Mouse (Mus musculus) limb, embryonic 14.5 days (tissue): ENCODE data around the gene Srsf9. TPM values are rescaled to one million over a fixed set of nuclear protein-coding genes. Genes with fewer than 3 reads are reported as not detected.

Experiments used
- ATAC-seq: fragments of 200-750 bp; cut with Nextera tagmentation; 2 replicates; pipeline ENCODE4 v1.8.0; 2017; ENCODE audit warnings: low read depth, moderate number of reproducible peaks, moderate TSS enrichment; ENCODE audit not compliant: low FRiP score
- DNase-seq: peaks from one replicate; pipeline ENCODE4 v3.0.0-alpha.2; 2015; ENCODE audit warnings: low spot score
- H3K27ac ChIP-seq: fragments of 300-500 bp; sonication (generic); replicated peaks from 2 replicates; pipeline ENCODE4 v1.5.1; 2014; ENCODE audit warnings: low read depth, mild to moderate bottlenecking, low read length, moderate library complexity, mixed read lengths
- H3K27me3 ChIP-seq: fragments of 300-500 bp; sonication (generic); 2 replicates; pipeline ENCODE4 v1.6.1; 2014; ENCODE audit warnings: low read length, mixed read lengths; ENCODE audit not compliant: control insufficient read depth, insufficient read depth
- H3K36me3 ChIP-seq: fragments of 300-500 bp; sonication (generic); 2 replicates; pipeline ENCODE4 v1.6.1; 2014; ENCODE audit warnings: mild to moderate bottlenecking, low read length, moderate library complexity, mixed read lengths; ENCODE audit not compliant: control insufficient read depth, insufficient read depth
- H3K4me1 ChIP-seq: fragments of 300-500 bp; sonication (generic); 2 replicates; pipeline ENCODE4 v1.6.1; 2014; ENCODE audit warnings: antibody characterized with exemption, low read length, mixed read lengths; ENCODE audit not compliant: control insufficient read depth, insufficient read depth
- H3K4me2 ChIP-seq: fragments of 300-500 bp; sonication (generic); replicated peaks from 2 replicates; pipeline ENCODE4 v1.6.1; 2014; ENCODE audit warnings: low read depth, mild to moderate bottlenecking, low read length, moderate library complexity; ENCODE audit not compliant: severe bottlenecking
- H3K4me3 ChIP-seq: fragments of 300-500 bp; sonication (generic); replicated peaks from 2 replicates; pipeline ENCODE4 v1.5.1; 2014; ENCODE audit warnings: low read length
- H3K9ac ChIP-seq: fragments of 300-500 bp; sonication (generic); 2 replicates; pipeline ENCODE4 v1.6.1; 2014; ENCODE audit warnings: mild to moderate bottlenecking, low read depth, low read length, moderate library complexity; ENCODE audit not compliant: severe bottlenecking
- H3K9me3 ChIP-seq: fragments of 300-500 bp; sonication (generic); 2 replicates; pipeline ENCODE4 v1.6.1; 2016; ENCODE audit warnings: low read length; ENCODE audit not compliant: control insufficient read depth
- POLR2A ChIP-seq: fragments of 200-500 bp; IDR thresholded peaks from 2 replicates; pipeline ENCODE4 v1.8.0; 2012; ENCODE audit warnings: inconsistent platforms, mild to moderate bottlenecking, moderate library complexity, borderline replicate concordance; ENCODE audit not compliant: insufficient read depth, insufficient read length; ENCODE audit errors: extremely low read depth
- WGBS: fragments of 180-500 bp; shearing (Covaris S2); extraction: QIAGEN DNeasy Blood & Tissue Kit; methylation state at CpG from one replicate; pipeline ENCODE4 v1.1.7; 2014; 5-methylcytosine and 5-hydroxymethylcytosine counted together
- polyA plus RNA-seq, 2 experiments: library from polyadenylated mRNA; depleted of rRNA in 1 of 2; stranded (reverse) in 1 of 2; unstranded in 1 of 2; fragments of >200 nt; fragmentation: Nextera tagmentation in 1 of 2; extraction: Ambion mirVana in 1 of 2; gene quantifications; 2 replicates each; pipeline versions ENCODE4 v1.2.1 to v1.2.3; 2012 to 2014

Gene Srsf9
- polyA plus RNA-seq, 2 experiments = 137 to 252 TPM

- ATAC-seq = peak; percentile 56; the same call in 1 of the 2 replicates
- H3K4me2 ChIP-seq = peak overlapping the region; percentile 79
- TF ChIP-seq POLR2A = no peak
- H3K9me3 ChIP-seq = no peaks in the 10 kb centered on the region
- H3K27ac ChIP-seq = no peak overlapping the region
- H3K4me1 ChIP-seq = peaks cover 11% of the 10 kb centered on the region
- WGBS = 12% methylated on average over 36 of the region's 36 CpGs
- DNase-seq = no peak
- peak overlapping the region; percentile 90 for H3K4me3 ChIP-seq
- H3K27me3 ChIP-seq = no peaks in the 10 kb centered on the region
- peaks cover 43% of the 10 kb centered on the region for H3K36me3 ChIP-seq
- H3K9ac ChIP-seq = peak overlapping the region; percentile 89
Measured at GRCm38 (mm10) chr5:115341314-115342165, 14.6 kb downstream of the Srsf9 start.

GRCm38 (mm10) chr5:115347564-115347963, 20.6 kb downstream of the Srsf9 start:
- peak overlapping the region; percentile 88 for H3K4me3 ChIP-seq
- DNase-seq (peak; percentile 86), ATAC-seq (peak; percentile 31; the same call in 1 of the 2 replicates)
- H3K9me3 ChIP-seq = no peaks in the 10 kb centered on the region
- peak overlapping the region; percentile 93 for H3K4me2 ChIP-seq
- peaks cover 37% of the 10 kb centered on the region for H3K36me3 ChIP-seq
- H3K9ac ChIP-seq = no peak overlapping the region
- peaks cover 8% of the 10 kb centered on the region; the same call in 1 of the 2 replicates for H3K4me1 ChIP-seq
- TF ChIP-seq POLR2A = no peak
- no peaks in the 10 kb centered on the region for H3K27me3 ChIP-seq
- 2% methylated on average over 5 of the region's 5 CpGs for WGBS
- no peak overlapping the region for H3K27ac ChIP-seq

GRCm38 (mm10) chr5:115348546-115349224, 21.7 kb downstream of the Srsf9 start, which contains the start of gene Cox6a1:
TSS of gene Cox6a1 (minus strand) at chr5:115348981.
- Histone ChIP-seq H3K27me3 (no peaks in the 10 kb centered on the region), H3K4me2 (peak within 1 kb of the TSS; percentile 93), H3K36me3 (peaks cover 26% of the 10 kb centered on the region), H3K9me3 (no peaks in the 10 kb centered on the region), H3K4me1 (peaks cover 8% of the 10 kb centered on the region; the same call in 1 of the 2 replicates), H3K27ac (peak within 1 kb of the TSS; percentile 45; the same call in 1 of the 2 replicates), H3K4me3 (peak within 1 kb of the TSS; percentile 88), H3K9ac (peak within 1 kb of the TSS; percentile 75)
- peak; percentile 71; the same call in 1 of the 2 replicates for TF ChIP-seq POLR2A
- ATAC-seq = peak; percentile 94
- peak; percentile 99 for DNase-seq
- under 1% methylated on average over 54 of the region's 74 CpGs for WGBS

GRCm38 (mm10) chr5:115349225-115349555, 22.2 kb downstream of the Srsf9 start:
- under 1% methylated on average over 18 of the region's 18 CpGs for WGBS
- H3K9ac ChIP-seq = peak overlapping the region; percentile 58
- ATAC-seq (no peak; the same call in 1 of the 2 replicates), DNase-seq (no peak)
- peak overlapping the region; percentile 77 for H3K4me2 ChIP-seq
- H3K9me3 ChIP-seq = no peaks in the 10 kb centered on the region
- no peaks in the 10 kb centered on the region for H3K27me3 ChIP-seq
- H3K4me3 ChIP-seq = peak overlapping the region; percentile 88
- peaks cover 8% of the 10 kb centered on the region; the same call in 1 of the 2 replicates for H3K4me1 ChIP-seq
- H3K27ac ChIP-seq = peak overlapping the region; percentile 45; the same call in 1 of the 2 replicates
- H3K36me3 ChIP-seq = peaks cover 21% of the 10 kb centered on the region
- no peak for TF ChIP-seq POLR2A

GRCm38 (mm10) chr5:115351348-115351747, 24.4 kb downstream of the Srsf9 start:
- H3K9me3 ChIP-seq = no peaks in the 10 kb centered on the region
- WGBS = 74% methylated on average over 5 of the region's 5 CpGs
- H3K27me3 ChIP-seq = no peaks in the 10 kb centered on the region
- no peak overlapping the region for H3K4me3 ChIP-seq
- H3K27ac ChIP-seq = no peak overlapping the region
- H3K36me3 ChIP-seq = peaks cover 2% of the 10 kb centered on the region; the same call in 1 of the 2 replicates
- ATAC-seq (no peak), DNase-seq (no peak)
- TF ChIP-seq POLR2A = no peak
- H3K9ac ChIP-seq = no peak overlapping the region
- H3K4me2 ChIP-seq = no peak overlapping the region
- peaks cover 8% of the 10 kb centered on the region; the same call in 1 of the 2 replicates for H3K4me1 ChIP-seq
